Mouse (Mus musculus): ENCODE data around the gene Bag2. TPM values are rescaled to one million over a fixed set of nuclear protein-coding genes. Genes with fewer than 3 reads are reported as not detected.
A peak's percentile ranks its signal among the peaks of the same experiment; 100 is the strongest.

The Bag2 gene
- polyA plus RNA-seq, 1 experiment from 2014 or later: 43.6 TPM

GRCm38 (mm10) chr1:33719733-33720225, 37.8 kb downstream of the Bag2 start, which contains the start of gene Rab23:
Gene Rab23, plus strand, starts transcription at chr1:33719887.
- Histone ChIP-seq H3K4me1 (ENCODE audit: control insufficient read depth, low read depth, low read length) (peaks cover 6% of the 10 kb centered on the region), H3K9me3 (replicated peaks; ENCODE audit: control insufficient read depth, low read length) (no peaks in the 10 kb centered on the region), H3K27me3 (ENCODE audit: control insufficient read depth, insufficient read depth, low read depth, low read length) (peaks cover 3% of the 10 kb centered on the region; the same call in 1 of the 2 replicates), H3K9ac (ENCODE audit: low read depth, low read length) (peak within 1 kb of the TSS; percentile 84), H3K4me3 (ENCODE audit: low read depth, low read length) (peak within 1 kb of the TSS; percentile 86), H3K27ac (ENCODE audit: low read length) (peak within 1 kb of the TSS; percentile 85), H3K36me3 (ENCODE audit: control insufficient read depth, insufficient read depth) (no peaks in the 10 kb centered on the region), H3K4me2 (ENCODE audit: low read depth, low read length) (peak within 1 kb of the TSS; percentile 93)
- WGBS (ENCODE audit: insufficient replicate concordance): 0% methylated on average over 52 of the region's 54 CpGs
- ATAC-seq (ENCODE audit: low read depth): peak; percentile 94

- Histone ChIP-seq H3K4me3 (ENCODE audit: low read depth, low read length) (no peak overlapping the region), H3K9me3 (replicated peaks; ENCODE audit: control insufficient read depth, low read length) (no peaks in the 10 kb centered on the region), H3K27ac (ENCODE audit: low read length) (no peak overlapping the region), H3K9ac (ENCODE audit: low read depth, low read length) (no peak overlapping the region), H3K27me3 (ENCODE audit: control insufficient read depth, insufficient read depth, low read depth, low read length) (peaks cover 5% of the 10 kb centered on the region), H3K4me1 (ENCODE audit: control insufficient read depth, low read depth, low read length) (peaks cover 6% of the 10 kb centered on the region), H3K36me3 (ENCODE audit: control insufficient read depth, insufficient read depth) (no peaks in the 10 kb centered on the region), H3K4me2 (ENCODE audit: low read depth, low read length) (no peak overlapping the region)
- WGBS (ENCODE audit: insufficient replicate concordance): 81% methylated on average over 1 of the region's 1 CpGs
- no peak for ATAC-seq (ENCODE audit: low read depth)
These were observed 40.0 kb downstream of the Bag2 start for GRCm38 (mm10) chr1:33717636-33718035.

GRCm38 (mm10) chr1:33714796-33715195, 42.8 kb downstream of the Bag2 start:
- Histone ChIP-seq H3K4me1 (ENCODE audit: control insufficient read depth, low read depth, low read length) (peaks cover 4% of the 10 kb centered on the region), H3K27ac (ENCODE audit: low read length) (no peak overlapping the region), H3K36me3 (ENCODE audit: control insufficient read depth, insufficient read depth) (no peaks in the 10 kb centered on the region), H3K4me3 (ENCODE audit: low read depth, low read length) (no peak overlapping the region), H3K27me3 (ENCODE audit: control insufficient read depth, insufficient read depth, low read depth, low read length) (peaks cover 5% of the 10 kb centered on the region), H3K9me3 (replicated peaks; ENCODE audit: control insufficient read depth, low read length) (no peaks in the 10 kb centered on the region), H3K9ac (ENCODE audit: low read depth, low read length) (no peak overlapping the region), H3K4me2 (ENCODE audit: low read depth, low read length) (no peak overlapping the region)
- no peak for ATAC-seq (ENCODE audit: low read depth)
- WGBS (ENCODE audit: insufficient replicate concordance): 11% methylated on average over 10 of the region's 10 CpGs

GRCm38 (mm10) chr1:33712026-33712425, 45.6 kb downstream of the Bag2 start:
- H3K9me3 ChIP-seq (replicated peaks; ENCODE audit: control insufficient read depth, low read length): no peaks in the 10 kb centered on the region

GRCm38 (mm10) chr1:33709615-33710014, 48.0 kb downstream of the Bag2 start:
- H3K36me3 ChIP-seq (ENCODE audit: control insufficient read depth, insufficient read depth): no peaks in the 10 kb centered on the region
- peaks cover under 1% of the 10 kb centered on the region for H3K27me3 ChIP-seq (ENCODE audit: control insufficient read depth, insufficient read depth, low read depth, low read length)
- H3K4me2 ChIP-seq (ENCODE audit: low read depth, low read length): no peak overlapping the region
- 12% methylated on average over 2 of the region's 2 CpGs for WGBS (ENCODE audit: insufficient replicate concordance)
- H3K4me3 ChIP-seq (ENCODE audit: low read depth, low read length): no peak overlapping the region
- ATAC-seq (ENCODE audit: low read depth): peak; percentile 39; the same call in 1 of the 2 replicates
- H3K9ac ChIP-seq (ENCODE audit: low read depth, low read length): no peak overlapping the region
- H3K4me1 ChIP-seq (ENCODE audit: control insufficient read depth, low read depth, low read length): no peaks in the 10 kb centered on the region; the same call in 1 of the 2 replicates
- H3K9me3 ChIP-seq (replicated peaks; ENCODE audit: control insufficient read depth, low read length): no peaks in the 10 kb centered on the region
- H3K27ac ChIP-seq (ENCODE audit: low read length): no peak overlapping the region

More at GRCm38 (mm10) chr1:33712026-33712425, 45.6 kb downstream of the Bag2 start:
- no peaks in the 10 kb centered on the region for H3K36me3 ChIP-seq (ENCODE audit: control insufficient read depth, insufficient read depth)
- no peak overlapping the region for H3K27ac ChIP-seq (ENCODE audit: low read length)
- H3K27me3 ChIP-seq (ENCODE audit: control insufficient read depth, insufficient read depth, low read depth, low read length): peaks cover 5% of the 10 kb centered on the region
- no peak for ATAC-seq (ENCODE audit: low read depth)
- whole genome bisulfite sequencing (ENCODE audit: insufficient replicate concordance): 68% methylated on average over 5 of the region's 5 CpGs
- H3K4me1 ChIP-seq (ENCODE audit: control insufficient read depth, low read depth, low read length): no peaks in the 10 kb centered on the region; the same call in 1 of the 2 replicates
- no peak overlapping the region for H3K4me3 ChIP-seq (ENCODE audit: low read depth, low read length)
- no peak overlapping the region for H3K9ac ChIP-seq (ENCODE audit: low read depth, low read length)
- no peak overlapping the region for H3K4me2 ChIP-seq (ENCODE audit: low read depth, low read length)

- Histone ChIP-seq H3K4me3 (ENCODE audit: low read depth, low read length) (no peak overlapping the region), H3K4me1 (ENCODE audit: control insufficient read depth, low read depth, low read length) (no peaks in the 10 kb centered on the region), H3K27me3 (ENCODE audit: control insufficient read depth, insufficient read depth, low read depth, low read length) (no peaks in the 10 kb centered on the region), H3K36me3 (ENCODE audit: control insufficient read depth, insufficient read depth) (no peaks in the 10 kb centered on the region), H3K9ac (ENCODE audit: low read depth, low read length) (no peak overlapping the region), H3K4me2 (ENCODE audit: low read depth, low read length) (no peak overlapping the region), H3K9me3 (replicated peaks; ENCODE audit: control insufficient read depth, low read length) (no peaks in the 10 kb centered on the region), H3K27ac (ENCODE audit: low read length) (no peak overlapping the region)
- WGBS (ENCODE audit: insufficient replicate concordance): 67% methylated on average over 3 of the region's 3 CpGs
- ATAC-seq (ENCODE audit: low read depth): no peak
These were observed 56.4 kb downstream of the Bag2 start for GRCm38 (mm10) chr1:33701244-33701643.

- no peaks in the 10 kb centered on the region for H3K9me3 ChIP-seq (replicated peaks; ENCODE audit: control insufficient read depth, low read length)
- H3K36me3 ChIP-seq (ENCODE audit: control insufficient read depth, insufficient read depth): no peaks in the 10 kb centered on the region
- ATAC-seq (ENCODE audit: low read depth): no peak
- no peaks in the 10 kb centered on the region for H3K27me3 ChIP-seq (ENCODE audit: control insufficient read depth, insufficient read depth, low read depth, low read length)
- no peak overlapping the region for H3K4me3 ChIP-seq (ENCODE audit: low read depth, low read length)
- WGBS (ENCODE audit: insufficient replicate concordance): 61% methylated on average over 2 of the region's 2 CpGs
- no peak overlapping the region for H3K27ac ChIP-seq (ENCODE audit: low read length)
- H3K9ac ChIP-seq (ENCODE audit: low read depth, low read length): no peak overlapping the region
- no peaks in the 10 kb centered on the region for H3K4me1 ChIP-seq (ENCODE audit: control insufficient read depth, low read depth, low read length)
- H3K4me2 ChIP-seq (ENCODE audit: low read depth, low read length): no peak overlapping the region
These were observed 61.6 kb downstream of the Bag2 start for GRCm38 (mm10) chr1:33696016-33696415.

Other genes starting within 250 kb of the Bag2 start
- 27.4 and 30.4 TPM in 2 replicates for gene Prim2, start 88.0 kb downstream of the Bag2 start, polyA plus RNA-seq (2015; fragmentation: Nextera tagmentation; extraction: Ambion mirVana)
- 4.3 TPM in 2 replicates for gene Rab23, start 37.9 kb downstream of the Bag2 start, polyA plus RNA-seq (2015; fragmentation: Nextera tagmentation; extraction: Ambion mirVana)
- 5.4 and 5.7 TPM in 2 replicates for gene Zfp451, start 56.8 kb upstream of the Bag2 start, polyA plus RNA-seq (2015; fragmentation: Nextera tagmentation; extraction: Ambion mirVana)
- 0.44 and 0.56 TPM in 2 replicates for gene Bend6, start 150.0 kb upstream of the Bag2 start, polyA plus RNA-seq (2015; fragmentation: Nextera tagmentation; extraction: Ambion mirVana)
- 7.7 and 8.0 TPM in 2 replicates for gene Dst, start 150.4 kb upstream of the Bag2 start, polyA plus RNA-seq (2015; fragmentation: Nextera tagmentation; extraction: Ambion mirVana)

Data from liver, embryonic 16.5 days (tissue).